8 mouse cellular contexts compared by ENCODE assay signal in the genomic region with DNA sequence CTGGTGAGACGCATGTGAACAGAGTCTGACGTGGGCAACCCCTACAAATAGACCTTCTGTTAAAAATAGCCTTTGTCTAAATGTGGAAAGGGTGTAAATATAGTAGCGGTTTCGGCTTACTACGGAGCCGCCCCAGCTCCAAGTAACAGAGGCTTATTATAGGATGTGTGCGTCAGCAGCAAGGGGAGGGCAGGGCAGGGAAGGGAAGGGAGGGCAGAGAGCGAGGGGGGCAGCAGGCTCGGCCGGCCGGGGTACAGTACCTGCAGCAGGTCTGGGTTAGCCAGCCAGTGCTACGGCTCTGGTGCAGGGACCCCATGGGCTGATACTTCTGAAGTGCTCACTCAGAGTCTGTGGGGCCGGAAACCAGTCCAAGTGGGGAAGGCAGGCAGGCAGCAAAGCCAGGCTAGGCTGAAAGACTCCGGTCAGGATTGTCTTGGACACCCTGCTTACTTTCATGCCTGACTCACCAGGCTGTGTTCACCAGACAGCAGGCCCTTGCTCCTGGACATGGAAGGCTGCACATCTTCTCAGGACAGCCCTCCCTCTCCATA.
A peak's percentile ranks its signal among the peaks of the same experiment; 100 is the strongest.
DNase-seq lines count a peak whose midpoint lies in the region; ATAC-seq and TF ChIP-seq lines count a peak whose summit lies in the region.

No protein-coding gene starts in this region.

- DNase-seq in frontal cortex, adult 2 months (ENCODE audit: extremely low spot score in 1 of 2, low spot score in 1 of 2) = peak; percentile 27 to 67
- no peak for DNase-seq in frontal cortex, postnatal 25 days (ENCODE audit: low spot score in 2 of 2)
- peak; percentile 36 for DNase-seq in adrenal gland, postnatal 25 days
- DNase-seq in forebrain, embryonic 10.5 days (ENCODE audit: extremely low spot score, low spot score) = no peak
- DNase-seq in heart, postnatal 0 days (ENCODE audit: low spot score) = peak; percentile 94
- peak; percentile 8 to 29 for DNase-seq in kidney, postnatal 36 days
- no peak for DNase-seq in midbrain, postnatal 0 days (ENCODE audit: low spot score)
- DNase-seq in layer of hippocampus, adult 9-10 months (ENCODE audit: low spot score) = no peak

- ATAC-seq in heart, postnatal 0 days (ENCODE audit: insufficient read depth, low read depth) = peak; percentile 94
- peak; percentile 41; the same call in 1 of the 2 replicates for ATAC-seq in midbrain, postnatal 0 days (ENCODE audit: low FRiP score)

- TF ChIP-seq EP300 in heart, postnatal 0 days (IDR thresholded peaks at IDR 0.05; ENCODE audit: low read depth) = no peak; the same call in 1 of the 2 replicates

- no peaks in the 10 kb centered on the region for H3K9me3 ChIP-seq in forebrain, embryonic 10.5 days
- no peaks in the 10 kb centered on the region for H3K9me3 ChIP-seq in heart, postnatal 0 days (replicated peaks; ENCODE audit: control insufficient read depth, low read length)
- no peaks in the 10 kb centered on the region for H3K9me3 ChIP-seq in midbrain, postnatal 0 days (ENCODE audit: low read length)

- peak overlapping the region; percentile 16; the same call in 1 of the 2 replicates for H3K4me3 ChIP-seq in forebrain, embryonic 10.5 days
- peak overlapping the region; percentile 38 for H3K4me3 ChIP-seq in heart, postnatal 0 days (ENCODE audit: low read depth, low read length)
- H3K4me3 ChIP-seq in midbrain, postnatal 0 days (ENCODE audit: low read depth, low read length) = peak overlapping the region; percentile 11; the same call in 1 of the 2 replicates

- peak overlapping the region; percentile 59 for H3K27ac ChIP-seq in forebrain, embryonic 10.5 days
- peak overlapping the region; percentile 91 for H3K27ac ChIP-seq in heart, postnatal 0 days (ENCODE audit: low read depth)
- H3K27ac ChIP-seq in midbrain, postnatal 0 days (ENCODE audit: low read depth, low read length) = no peak overlapping the region

- no peaks in the 10 kb centered on the region for H3K27me3 ChIP-seq in forebrain, embryonic 10.5 days (ENCODE audit: poor library complexity, severe bottlenecking)
- H3K27me3 ChIP-seq in heart, postnatal 0 days (ENCODE audit: control insufficient read depth, insufficient read depth, low read length) = no peaks in the 10 kb centered on the region
- H3K27me3 ChIP-seq in midbrain, postnatal 0 days (ENCODE audit: insufficient read depth, low read length) = no peaks in the 10 kb centered on the region

- WGBS in forebrain, embryonic 10.5 days = 55% methylated on average over 14 of the region's 14 CpGs
- WGBS in heart, postnatal 0 days = 11% methylated on average over 14 of the region's 14 CpGs
- WGBS in midbrain, postnatal 0 days = 42% methylated on average over 14 of the region's 14 CpGs

- no peaks in the 10 kb centered on the region for H3K36me3 ChIP-seq in forebrain, embryonic 10.5 days (replicated peaks)
- no peaks in the 10 kb centered on the region for H3K36me3 ChIP-seq in heart, postnatal 0 days (replicated peaks; ENCODE audit: control insufficient read depth, insufficient read depth, low read length)
- H3K36me3 ChIP-seq in midbrain, postnatal 0 days (ENCODE audit: insufficient read depth, low read length) = no peaks in the 10 kb centered on the region

- peak overlapping the region; percentile 51; the same call in 1 of the 2 replicates for H3K9ac ChIP-seq in heart, postnatal 0 days (replicated peaks; ENCODE audit: low read depth, low read length)
- no peak overlapping the region for H3K9ac ChIP-seq in midbrain, postnatal 0 days (replicated peaks; ENCODE audit: low read length, poor library complexity, severe bottlenecking)

- TF ChIP-seq CTCF in heart, postnatal 0 days (IDR thresholded peaks at IDR 0.05; ENCODE audit: low read depth) = no peak
- no peak for TF ChIP-seq CTCF in midbrain, postnatal 0 days (IDR thresholded peaks at IDR 0.05)

- H3K4me1 ChIP-seq in forebrain, embryonic 10.5 days = peaks cover 18% of the 10 kb centered on the region
- H3K4me1 ChIP-seq in heart, postnatal 0 days (ENCODE audit: control insufficient read depth, insufficient read depth) = peaks cover 17% of the 10 kb centered on the region; the same call in 1 of the 2 replicates
- H3K4me1 ChIP-seq in midbrain, postnatal 0 days (ENCODE audit: insufficient read depth, low read length) = no peaks in the 10 kb centered on the region

- peak overlapping the region; percentile 60 for H3K4me2 ChIP-seq in heart, postnatal 0 days (ENCODE audit: low read depth, low read length)
- peak overlapping the region; percentile 41 for H3K4me2 ChIP-seq in midbrain, postnatal 0 days (ENCODE audit: low read depth, low read length, poor library complexity, severe bottlenecking)

Comparison
In these comparisons a context has a peak if more than half of its experiments do, and no peak if none do; other contexts are left out.
1. DNase-seq: peak in frontal cortex, adult 2 months (2 of 2), adrenal gland, postnatal 25 days (single experiment), heart, postnatal 0 days (single experiment) and kidney, postnatal 36 days (2 of 2); none in frontal cortex, postnatal 25 days (0 of 2), forebrain, embryonic 10.5 days (single experiment), midbrain, postnatal 0 days (single experiment) and layer of hippocampus, adult 9-10 months (single experiment).
2. Peak in every context shown above with its lines, with median percentiles within 50 percentile points of each other: H3K4me3 ChIP-seq.